Mouse (Mus musculus): ENCODE measurements around the gene Brd3.

Gene Brd3

GRCm38 (mm10) chr2:27408194-27408593 is 99.3 kb downstream of the Brd3 start:
- POLR2A ChIA-PET: interaction anchor here in 1 of 4 experiments (1.0 to 1.7 kb wide), 3 partner anchors 9 to 98 kb away, joined by 3 read pairs; no protein-coding TSS in a partner anchor
- CTCF ChIA-PET: interaction anchor here in 2 of 4 experiments (1.0 to 1.2 kb wide), 2 partner anchors 21 to 119 kb away, joined by 3 to 4 read pairs; no protein-coding TSS in a partner anchor

DNA sequence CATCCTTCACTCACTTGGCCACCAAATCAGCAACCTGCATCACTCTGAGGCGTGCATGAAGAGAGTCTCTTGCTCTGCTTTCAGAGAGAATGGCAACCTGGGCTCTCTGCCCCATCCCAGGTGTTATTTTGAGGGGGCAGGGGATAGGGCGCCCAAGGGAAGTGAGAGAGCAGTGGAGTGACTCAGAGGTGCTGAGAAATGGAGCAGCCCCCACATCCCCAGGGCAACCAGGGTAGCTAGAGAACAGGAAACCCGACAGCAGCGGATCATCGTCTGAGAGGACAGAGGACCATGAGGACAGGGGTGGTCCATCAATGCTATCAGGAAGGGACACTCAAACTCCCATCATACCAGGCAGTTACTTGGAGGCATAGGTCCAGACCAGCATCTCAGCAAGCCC is 100.5 kb downstream of the Brd3 start:
- ChIA-PET CTCF (no interaction called here), POLR2A (interaction anchor here (0.7 to 2.3 kb wide), 6 partner anchors 7 to 23 kb away, joined by 3 to 7 read pairs (median 4); no protein-coding TSS in a partner anchor)

GRCm38 (mm10) chr2:27405094-27405884 is 102.2 kb downstream of the Brd3 start:
- POLR2A ChIA-PET: interaction anchor here (0.6 to 2.3 kb wide), 15 partner anchors 9 to 770 kb away, joined by 3 to 7 read pairs (median 3); partner anchors contain the start of gene Vav2 (in 3 of the 4)
- CTCF ChIA-PET: interaction anchor here (0.6 to 2.1 kb wide), 8 partner anchors 9 to 1350 kb away, joined by 3 to 6 read pairs (median 3); no protein-coding TSS in a partner anchor

DNA sequence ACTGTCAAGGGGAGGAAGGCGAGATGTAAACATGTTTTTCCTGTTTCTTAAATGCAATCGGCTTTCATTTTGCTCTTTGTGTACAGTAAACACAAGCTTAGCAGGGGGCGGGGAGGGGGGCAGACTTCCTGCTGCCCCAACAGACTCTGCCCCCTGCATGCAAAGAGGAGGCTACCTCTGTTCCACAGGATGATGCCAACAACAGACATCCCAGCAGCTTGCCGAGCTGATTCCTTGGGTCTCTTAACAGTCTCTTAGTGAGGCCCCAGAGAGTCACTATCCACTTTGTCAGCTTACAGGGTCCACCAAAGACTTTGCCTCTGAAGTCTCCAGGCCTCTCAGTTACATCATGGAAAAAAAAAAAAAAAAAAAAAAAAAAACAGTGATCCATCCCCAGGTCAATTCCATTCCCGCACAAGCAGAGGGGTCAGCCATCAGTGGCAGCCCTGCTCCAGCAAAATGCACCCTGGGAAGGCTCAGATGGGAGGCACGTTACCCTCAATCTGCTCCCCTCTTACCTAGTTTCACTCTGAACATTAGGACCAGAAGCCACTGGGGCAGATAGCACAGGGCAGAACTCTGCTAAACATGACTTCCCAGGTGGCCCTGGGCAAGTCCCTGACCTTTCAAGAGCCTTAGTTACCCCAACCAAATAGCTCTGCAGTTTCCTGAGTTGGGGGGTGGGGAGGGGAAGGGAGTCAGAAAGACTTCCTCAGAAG is 102.9 kb downstream of the Brd3 start:
- ChIA-PET CTCF (interaction anchor here (0.6 to 2.1 kb wide), 12 partner anchors 10 to 1350 kb away, joined by 3 to 9 read pairs (median 3); no protein-coding TSS in a partner anchor), POLR2A (interaction anchor here (0.6 to 2.3 kb wide), 15 partner anchors 8 to 769 kb away, joined by 3 to 7 read pairs (median 3); partner anchors contain the start of gene Vav2 (in 3 of the 4))

DNA sequence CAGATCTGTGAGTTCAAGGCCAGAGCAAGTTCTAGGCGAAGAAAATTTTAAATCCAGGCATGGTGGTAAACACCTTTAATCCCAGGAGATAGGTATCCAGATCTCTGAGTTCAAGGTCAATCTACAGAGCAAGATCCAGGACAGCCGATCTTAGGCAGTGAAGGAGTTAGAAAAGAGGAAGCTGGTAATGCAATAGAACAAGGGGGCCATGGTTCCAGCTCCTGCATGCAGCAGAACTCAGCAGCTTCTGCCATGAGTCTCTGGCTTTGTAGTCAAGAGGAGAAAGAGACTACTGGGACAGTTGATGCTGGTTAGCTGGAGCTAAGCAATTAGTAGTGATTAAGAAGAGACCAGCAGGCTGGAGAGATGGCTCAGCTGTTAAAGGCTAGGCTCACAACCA is 105.9 kb downstream of the Brd3 start:
- ChIA-PET POLR2A (interaction anchor here in 3 of 4 experiments (0.6 to 1.4 kb wide), 4 partner anchors 10 to 73 kb away, joined by 3 to 5 read pairs (median 4); no protein-coding TSS in a partner anchor), CTCF (interaction anchor here in 1 of 4 experiments (0.6 kb wide), 1 partner anchor 92 kb away, joined by 3 read pairs; no protein-coding TSS in a partner anchor)

- ChIA-PET CTCF (interaction anchor here in 1 of 4 experiments (0.6 kb wide), 2 partner anchors 127 to 383 kb away, joined by 3 to 4 read pairs; no protein-coding TSS in a partner anchor), POLR2A (interaction anchor here in 1 of 4 experiments (0.8 kb wide), 1 partner anchor 10 kb away, joined by 3 read pairs; no protein-coding TSS in a partner anchor)
Measured at GRCm38 (mm10) chr2:27400083-27400482, 107.4 kb downstream of the Brd3 start.

DNA sequence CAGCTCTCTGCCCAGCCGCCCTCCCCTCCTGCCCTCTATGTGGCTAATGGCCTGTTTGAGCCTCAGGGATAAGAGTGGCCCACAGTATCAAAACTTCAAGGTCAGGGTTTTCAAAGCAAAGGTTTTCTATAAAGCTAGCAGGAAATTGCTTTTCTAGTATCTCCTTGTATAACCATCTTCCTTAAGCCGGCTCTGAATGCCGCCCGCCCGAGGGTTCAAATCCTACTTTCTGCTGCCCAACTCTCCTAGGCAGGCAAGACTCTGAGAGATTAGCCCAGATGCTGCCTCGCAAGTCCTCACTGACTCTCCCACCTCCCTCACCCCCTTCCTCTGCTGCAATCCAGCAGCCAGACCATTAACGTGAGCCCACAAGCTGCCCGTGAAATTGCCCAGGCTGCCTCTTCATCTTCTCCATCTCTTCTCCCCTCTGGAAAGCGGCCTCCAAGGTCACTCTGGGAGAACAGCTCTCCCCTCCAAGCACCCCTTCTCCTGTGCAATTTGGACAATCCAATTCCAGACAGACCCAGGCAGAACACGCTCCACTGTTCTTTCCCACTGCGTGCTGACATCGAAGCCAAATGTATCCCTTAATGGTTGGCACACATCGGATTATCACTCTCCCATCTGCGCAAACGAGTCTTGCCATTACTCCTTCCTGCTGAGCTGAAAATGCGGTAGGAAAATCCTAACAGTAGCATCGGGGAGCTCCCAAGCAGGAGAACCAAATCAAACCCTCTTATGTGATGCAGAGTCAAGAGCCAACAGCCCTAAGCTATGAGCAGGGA is 110.6 kb downstream of the Brd3 start:
- ChIA-PET POLR2A (interaction anchor here in 2 of 4 experiments (1.0 to 2.8 kb wide), 6 partner anchors 8 to 108 kb away, joined by 3 to 11 read pairs (median 4); partner anchors contain the start of gene Brd3os (in 1 of the 2)), CTCF (no interaction called here)

All from embryonic stem cell, embryonic (primary cell).